Mouse (Mus musculus): Measurements from ENCODE around the gene Usp39. TPM values are rescaled to one million over a fixed set of nuclear protein-coding genes. Genes with fewer than 3 reads are reported as not detected.

The Usp39 gene
- 40.5 and 42.5 TPM in 2 replicates for polyA plus RNA-seq (2015; fragmentation: Nextera tagmentation; extraction: Ambion mirVana)

DNA sequence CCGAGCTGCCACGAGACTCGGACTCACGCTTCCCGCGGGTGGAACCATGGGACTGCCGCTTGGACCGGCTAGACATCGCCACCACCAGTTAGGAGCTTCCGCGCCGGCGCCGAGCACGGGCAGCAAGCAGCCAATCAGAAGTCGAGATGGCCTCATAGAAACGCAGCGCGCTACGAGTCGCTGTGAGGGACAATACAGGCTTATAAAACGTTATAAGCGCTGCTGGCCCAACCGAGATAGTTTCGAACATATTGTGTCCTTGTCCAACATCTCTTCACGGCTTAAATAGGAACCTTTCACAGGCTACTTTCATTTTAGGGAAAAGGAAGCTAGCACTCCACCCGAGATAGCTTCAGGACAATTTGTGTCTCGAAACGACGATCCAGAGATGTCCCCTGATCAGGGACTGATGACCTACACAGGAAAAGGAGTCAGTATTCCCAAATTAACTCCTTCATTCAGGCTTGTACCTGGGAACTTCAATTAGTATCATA lies at the start of gene Usp39:
TSS of gene Usp39 (minus strand) at position 111 of the 494 bp plus-strand sequence.
- ATAC-seq (ENCODE audit: low FRiP score, low read depth) = peak; percentile 79
- no peaks in the 10 kb centered on the region for H3K9me3 ChIP-seq
- peaks cover 43% of the 10 kb centered on the region for H3K4me1 ChIP-seq (replicated peaks)
- H3K9ac ChIP-seq = peak within 1 kb of the TSS; percentile 92
- peak within 1 kb of the TSS; percentile 89 for H3K4me3 ChIP-seq
- peak within 1 kb of the TSS; percentile 76 for H3K27ac ChIP-seq (replicated peaks)
- H3K4me2 ChIP-seq = peak within 1 kb of the TSS; percentile 94
- whole genome bisulfite sequencing = under 1% methylated on average over 30 of the region's 30 CpGs
- H3K27me3 ChIP-seq = no peaks in the 10 kb centered on the region
- H3K36me3 ChIP-seq = peaks cover 14% of the 10 kb centered on the region

DNA sequence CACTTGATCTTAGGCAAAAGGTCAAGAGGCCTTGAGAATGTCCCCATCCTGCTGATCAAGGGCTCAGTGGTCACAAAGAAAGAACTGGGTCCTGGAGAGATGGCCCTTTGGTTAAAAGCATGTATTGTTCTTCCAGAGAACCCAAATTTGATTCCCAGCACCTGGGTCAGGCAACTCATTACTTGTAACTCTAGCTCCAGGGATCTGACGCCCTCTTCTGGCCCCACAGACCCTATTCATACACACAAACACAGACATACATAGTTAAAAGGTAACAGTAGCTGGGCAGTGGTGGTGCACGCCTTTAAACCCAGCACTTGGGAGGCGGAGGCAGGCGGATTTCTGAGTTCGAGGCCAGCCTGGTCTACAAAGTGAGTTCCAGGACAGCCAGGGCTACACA lies 47.4 kb upstream of the Usp39 start:
- H3K4me1 ChIP-seq (replicated peaks) = peaks cover 10% of the 10 kb centered on the region; the same call in 1 of the 2 replicates
- no peak overlapping the region for H3K4me2 ChIP-seq
- H3K27me3 ChIP-seq = peaks cover 18% of the 10 kb centered on the region
- ATAC-seq (ENCODE audit: low FRiP score, low read depth) = no peak
- H3K9me3 ChIP-seq = no peaks in the 10 kb centered on the region
- 86% methylated on average over 5 of the region's 5 CpGs for WGBS
- H3K9ac ChIP-seq = no peak overlapping the region
- H3K27ac ChIP-seq (replicated peaks) = no peak overlapping the region
- no peak overlapping the region for H3K4me3 ChIP-seq
- H3K36me3 ChIP-seq = no peaks in the 10 kb centered on the region

DNA sequence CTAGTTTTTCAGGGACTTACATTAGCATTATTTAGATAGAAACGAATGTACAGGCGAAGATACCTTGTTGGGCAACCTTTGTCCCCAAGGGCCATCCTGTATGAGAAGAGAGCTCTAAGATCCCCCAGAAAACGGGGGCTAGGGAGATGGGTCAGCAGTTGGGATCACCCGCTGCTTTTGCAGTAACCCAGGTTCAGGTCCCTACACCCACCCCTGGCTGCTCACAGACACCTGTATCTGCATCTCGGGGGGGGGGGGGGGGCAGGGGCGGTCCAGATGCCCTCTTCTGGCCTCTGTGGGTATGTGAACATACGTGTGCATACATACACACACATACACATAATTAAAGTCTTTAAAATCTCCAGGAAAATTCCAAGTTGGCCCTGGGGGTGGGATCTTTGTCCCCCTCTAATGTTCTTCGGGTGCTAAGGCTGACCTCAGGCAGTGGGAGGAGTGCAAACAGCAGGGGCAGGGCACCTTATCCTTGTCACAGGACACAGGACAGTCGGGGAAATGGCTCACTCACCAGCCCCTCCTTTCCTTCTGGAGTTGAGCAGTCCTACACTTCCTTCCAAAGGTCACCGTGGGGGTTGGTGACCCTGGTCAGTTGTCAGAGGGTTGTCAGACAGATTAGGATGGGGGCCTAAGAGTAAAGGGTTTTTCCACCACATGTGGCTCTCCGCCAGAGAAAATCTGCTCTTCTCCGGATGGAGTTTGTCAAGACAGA lies 46.0 kb upstream of the Usp39 start:
- no peak for ATAC-seq (ENCODE audit: low FRiP score, low read depth)
- Histone ChIP-seq H3K4me3 (peak overlapping the region; percentile 34; the same call in 1 of the 2 replicates), H3K36me3 (no peaks in the 10 kb centered on the region), H3K27ac (replicated peaks) (no peak overlapping the region), H3K9ac (0 out of 2 replicates have a peak overlapping the region, but pooled peaks have one; percentile 14), H3K4me2 (peak overlapping the region; percentile 56), H3K4me1 (replicated peaks) (peaks cover 10% of the 10 kb centered on the region; the same call in 1 of the 2 replicates), H3K9me3 (no peaks in the 10 kb centered on the region), H3K27me3 (peaks cover 18% of the 10 kb centered on the region)
- WGBS = 19% methylated on average over 12 of the region's 12 CpGs

DNA sequence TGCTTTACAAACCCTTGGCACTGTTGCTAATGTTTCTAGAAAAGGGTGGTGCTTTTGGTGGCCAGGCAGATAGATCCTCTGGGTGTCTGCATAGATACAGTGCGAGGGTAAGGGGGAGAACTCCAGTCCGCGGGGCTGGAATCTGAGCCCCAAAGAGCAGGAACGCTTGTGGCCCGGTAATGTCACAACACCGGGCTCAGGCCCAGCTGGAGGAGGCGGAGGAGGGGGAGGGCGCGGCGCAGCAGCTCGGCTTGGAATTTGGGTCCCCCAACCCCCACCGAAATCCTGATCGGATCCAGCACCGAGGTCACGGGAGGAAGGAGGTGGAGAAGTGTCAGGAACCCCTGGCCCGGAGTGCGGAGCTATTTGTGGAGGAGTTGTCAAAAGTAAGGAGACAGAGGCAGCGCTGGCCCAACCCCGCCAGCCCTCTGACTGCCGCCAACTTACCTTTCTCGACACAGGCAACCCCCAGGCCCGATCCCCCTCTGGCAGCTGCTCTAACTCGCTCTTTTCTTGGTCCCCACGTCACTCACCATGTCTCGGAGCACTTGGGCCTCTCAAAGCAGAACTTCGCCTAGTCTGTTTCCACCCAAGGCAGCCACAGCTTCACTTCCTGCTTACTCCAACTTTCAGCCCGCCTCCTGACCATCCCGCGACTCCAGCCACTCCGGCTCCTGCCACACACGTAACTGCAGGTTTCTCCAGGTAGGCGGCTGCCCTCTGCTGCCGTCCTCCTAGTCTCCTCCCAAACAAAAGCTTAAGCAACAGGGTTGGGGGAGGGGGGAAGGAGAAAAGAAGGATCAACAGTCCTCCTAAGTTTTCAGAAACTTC lies 45.2 kb upstream of the Usp39 start, which contains the start of gene Vamp8:
TSS of gene Vamp8 (minus strand) at position 763 of the 831 bp plus-strand sequence.
- H3K9me3 ChIP-seq = no peaks in the 10 kb centered on the region
- peak within 1 kb of the TSS; percentile 58 for H3K27ac ChIP-seq (replicated peaks)
- ATAC-seq (ENCODE audit: low FRiP score, low read depth) = peak; percentile 66; the same call in 1 of the 2 replicates
- WGBS = 2% methylated on average over 33 of the region's 33 CpGs
- H3K4me2 ChIP-seq = peak within 1 kb of the TSS; percentile 56
- H3K4me1 ChIP-seq (replicated peaks) = peaks cover 10% of the 10 kb centered on the region; the same call in 1 of the 2 replicates
- H3K9ac ChIP-seq = peak within 1 kb of the TSS; percentile 14; the same call in 1 of the 2 replicates
- no peaks in the 10 kb centered on the region for H3K36me3 ChIP-seq
- peaks cover 18% of the 10 kb centered on the region for H3K27me3 ChIP-seq
- H3K4me3 ChIP-seq = peak within 1 kb of the TSS; percentile 34

DNA sequence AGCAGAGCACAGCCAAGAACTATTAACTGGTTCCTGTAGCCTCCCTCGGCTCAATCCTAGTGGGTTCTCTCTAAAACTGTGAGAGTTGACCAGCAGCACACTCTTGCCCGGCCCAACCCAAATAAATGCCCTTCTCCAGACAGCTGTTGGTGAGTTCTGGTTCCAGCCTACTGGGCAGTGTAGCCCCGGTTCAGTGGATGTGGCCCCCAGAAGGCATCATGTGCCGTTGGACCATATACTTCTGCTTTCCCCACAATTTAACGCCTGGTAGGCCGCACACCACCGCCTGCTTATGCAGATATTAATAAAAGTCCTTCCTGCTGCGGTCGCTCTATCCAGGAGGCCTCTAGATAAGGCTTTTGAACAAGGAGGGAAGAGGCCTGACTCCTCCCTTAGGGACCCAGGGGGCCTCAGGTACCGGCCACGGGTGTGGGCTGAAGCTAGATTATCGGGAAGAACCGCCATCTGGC lies 44.5 kb upstream of the Usp39 start:
- Histone ChIP-seq H3K27ac (replicated peaks) (0 out of 2 replicates have a peak overlapping the region, but pooled peaks have one; percentile 58), H3K9me3 (no peaks in the 10 kb centered on the region), H3K9ac (no peak overlapping the region), H3K4me3 (peak overlapping the region; percentile 34), H3K27me3 (peaks cover 18% of the 10 kb centered on the region), H3K4me1 (replicated peaks) (peaks cover 10% of the 10 kb centered on the region; the same call in 1 of the 2 replicates), H3K36me3 (no peaks in the 10 kb centered on the region), H3K4me2 (peak overlapping the region; percentile 56)
- 35% methylated on average over 13 of the region's 13 CpGs for WGBS
- ATAC-seq (ENCODE audit: low FRiP score, low read depth) = 0 out of 2 replicates have a peak, but pooled peaks have one; percentile 30

DNA sequence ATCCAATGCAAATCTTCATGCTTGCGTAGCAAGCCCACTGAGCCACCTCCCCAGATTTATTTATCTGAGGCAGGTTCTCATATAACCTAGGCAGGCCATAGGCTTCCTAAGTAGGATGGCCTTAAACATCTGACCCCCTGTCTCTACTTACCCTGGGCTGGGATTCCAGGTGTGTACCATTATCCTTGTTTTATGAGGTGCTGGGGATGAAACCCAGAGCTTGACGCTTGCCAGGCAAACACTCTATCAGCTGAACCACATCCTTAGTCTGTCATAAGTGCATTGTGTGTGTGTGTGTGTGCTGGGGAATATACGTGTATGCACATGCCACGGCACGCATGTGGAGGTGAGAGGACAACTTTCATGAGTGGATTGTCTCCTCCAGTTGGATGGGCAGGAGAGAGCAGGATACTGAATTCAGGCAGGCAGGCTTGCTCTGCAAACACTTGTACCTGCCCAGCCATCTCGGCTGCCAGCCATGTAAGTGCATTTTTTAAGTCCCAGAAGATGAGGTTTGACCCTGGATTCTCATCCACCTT lies 43.9 kb upstream of the Usp39 start:
- Histone ChIP-seq H3K9me3 (no peaks in the 10 kb centered on the region), H3K9ac (no peak overlapping the region), H3K36me3 (no peaks in the 10 kb centered on the region), H3K4me1 (replicated peaks) (peaks cover 10% of the 10 kb centered on the region; the same call in 1 of the 2 replicates), H3K4me3 (no peak overlapping the region), H3K27me3 (peaks cover 18% of the 10 kb centered on the region), H3K4me2 (no peak overlapping the region), H3K27ac (replicated peaks) (no peak overlapping the region)
- 93% methylated on average over 6 of the region's 6 CpGs for WGBS
- no peak for ATAC-seq (ENCODE audit: low FRiP score, low read depth)

DNA sequence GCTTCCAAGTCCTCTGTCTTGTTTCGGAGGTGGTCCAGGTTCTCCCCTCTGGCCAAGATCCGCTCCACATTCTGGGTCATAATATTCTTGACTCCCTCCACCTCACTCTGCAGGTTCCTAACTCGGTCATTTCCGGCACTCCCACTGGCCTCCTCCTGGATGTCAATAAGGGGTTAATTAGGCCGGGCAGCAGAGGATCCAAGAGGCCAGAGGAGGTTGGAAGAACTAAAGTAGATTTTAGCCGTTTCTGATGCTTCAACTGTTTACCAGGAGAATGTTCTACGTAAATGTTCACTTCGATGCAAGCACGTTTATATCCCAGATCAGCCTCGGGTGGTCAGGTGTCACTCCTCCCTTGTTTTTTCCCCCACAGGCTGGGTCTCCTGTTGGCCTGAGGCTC lies 43.3 kb upstream of the Usp39 start:
- Histone ChIP-seq H3K4me3 (no peak overlapping the region), H3K27me3 (peaks cover 18% of the 10 kb centered on the region), H3K9me3 (no peaks in the 10 kb centered on the region), H3K36me3 (no peaks in the 10 kb centered on the region), H3K9ac (no peak overlapping the region), H3K4me1 (replicated peaks) (peaks cover 10% of the 10 kb centered on the region; the same call in 1 of the 2 replicates), H3K4me2 (no peak overlapping the region), H3K27ac (replicated peaks) (no peak overlapping the region)
- 78% methylated on average over 10 of the region's 10 CpGs for WGBS
- ATAC-seq (ENCODE audit: low FRiP score, low read depth) = no peak

DNA sequence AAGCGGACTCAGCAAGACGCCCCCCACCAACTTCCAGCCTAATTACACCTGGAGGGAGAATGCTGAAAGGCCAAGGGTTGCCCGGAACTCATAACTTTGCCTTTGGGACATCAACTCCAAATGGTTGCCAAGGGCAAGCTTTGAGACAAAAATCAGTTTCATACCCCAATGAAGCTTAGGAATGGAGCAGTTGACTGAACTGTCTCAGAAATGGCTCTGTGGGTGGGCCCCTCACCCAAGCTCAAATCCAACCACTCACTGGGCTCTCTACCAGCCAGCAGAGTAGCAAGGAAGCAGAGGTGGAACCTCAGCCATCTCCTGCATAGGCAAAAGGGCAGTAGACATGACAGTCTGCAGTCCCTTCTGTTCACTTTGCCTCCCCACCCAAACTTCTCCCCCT lies 42.8 kb upstream of the Usp39 start:
- no peak overlapping the region for H3K4me3 ChIP-seq
- H3K27ac ChIP-seq (replicated peaks) = no peak overlapping the region
- WGBS = 71% methylated on average over 3 of the region's 3 CpGs
- peaks cover 10% of the 10 kb centered on the region; the same call in 1 of the 2 replicates for H3K4me1 ChIP-seq (replicated peaks)
- no peaks in the 10 kb centered on the region for H3K36me3 ChIP-seq
- no peaks in the 10 kb centered on the region for H3K9me3 ChIP-seq
- no peak for ATAC-seq (ENCODE audit: low FRiP score, low read depth)
- H3K27me3 ChIP-seq = peaks cover 18% of the 10 kb centered on the region
- H3K4me2 ChIP-seq = no peak overlapping the region
- H3K9ac ChIP-seq = no peak overlapping the region

DNA sequence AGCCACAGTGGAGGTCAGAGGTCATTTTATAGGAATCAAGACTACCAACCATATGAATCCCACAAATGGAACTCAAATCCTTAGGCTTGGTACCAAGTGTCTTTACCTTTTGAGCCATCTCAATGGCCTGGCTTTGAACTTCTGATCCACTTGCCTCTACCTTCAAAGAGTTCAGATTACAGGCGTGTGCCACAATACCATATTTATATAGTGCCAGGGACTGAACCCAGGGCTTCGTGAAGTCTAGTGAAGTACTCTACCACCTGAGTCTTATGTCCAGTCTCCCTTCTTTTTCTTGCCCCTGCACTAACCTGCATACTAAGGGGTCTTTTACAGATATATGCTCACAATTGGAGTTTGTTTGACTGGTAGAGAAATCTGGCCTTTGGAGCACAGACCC lies 41.6 kb upstream of the Usp39 start:
- H3K4me1 ChIP-seq (replicated peaks) = peaks cover 10% of the 10 kb centered on the region; the same call in 1 of the 2 replicates
- H3K9ac ChIP-seq = no peak overlapping the region
- H3K27ac ChIP-seq (replicated peaks) = no peak overlapping the region
- H3K4me2 ChIP-seq = no peak overlapping the region
- H3K9me3 ChIP-seq = no peaks in the 10 kb centered on the region
- no peak overlapping the region for H3K4me3 ChIP-seq
- H3K36me3 ChIP-seq = no peaks in the 10 kb centered on the region
- H3K27me3 ChIP-seq = peaks cover 18% of the 10 kb centered on the region
- no peak for ATAC-seq (ENCODE audit: low FRiP score, low read depth)
- WGBS = 95% methylated on average over 2 of the region's 2 CpGs

DNA sequence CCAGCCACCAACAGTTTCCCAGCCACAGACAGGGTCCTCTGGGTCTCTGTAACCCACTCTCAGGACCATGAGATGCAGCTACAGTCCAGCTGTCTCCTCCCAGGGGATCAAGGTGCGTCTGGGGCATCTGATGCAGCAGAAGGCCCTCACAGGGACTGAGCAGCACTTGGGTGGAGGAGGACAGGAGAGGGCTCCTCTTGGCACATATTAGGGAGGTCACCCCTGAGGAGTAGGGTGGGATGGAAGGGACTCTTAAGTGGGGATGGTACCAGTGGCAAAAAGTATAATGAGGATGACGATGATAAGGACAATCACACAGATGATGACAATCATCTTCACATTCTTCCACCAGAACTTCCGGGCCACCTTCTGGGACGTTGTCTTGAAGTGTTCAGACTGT lies 40.3 kb upstream of the Usp39 start:
- H3K9ac ChIP-seq = no peak overlapping the region
- no peak overlapping the region for H3K27ac ChIP-seq (replicated peaks)
- H3K4me1 ChIP-seq (replicated peaks) = peaks cover 10% of the 10 kb centered on the region
- H3K4me2 ChIP-seq = no peak overlapping the region
- no peak overlapping the region for H3K4me3 ChIP-seq
- no peaks in the 10 kb centered on the region for H3K9me3 ChIP-seq
- WGBS = 94% methylated on average over 4 of the region's 4 CpGs
- no peak for ATAC-seq (ENCODE audit: low FRiP score, low read depth)
- H3K36me3 ChIP-seq = no peaks in the 10 kb centered on the region
- peaks cover 20% of the 10 kb centered on the region for H3K27me3 ChIP-seq

DNA sequence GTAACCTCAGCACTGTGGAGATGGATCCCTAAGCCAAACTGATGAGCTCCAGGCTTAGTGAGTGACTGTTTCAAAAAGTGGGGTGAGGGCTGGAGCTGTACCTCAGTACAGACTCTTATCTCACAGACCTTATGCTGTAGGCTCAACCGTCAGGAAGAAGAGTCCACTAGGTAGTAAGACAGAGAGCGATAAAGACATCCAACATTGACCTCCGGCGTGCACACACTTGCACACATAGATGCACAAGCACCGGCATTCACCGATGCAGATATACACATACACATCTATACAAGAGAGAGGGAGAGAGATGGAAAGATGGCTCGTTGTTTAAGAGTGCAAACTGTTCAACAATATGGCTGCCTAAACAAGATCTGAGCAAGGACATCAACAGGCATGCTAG lies 39.0 kb upstream of the Usp39 start:
- Histone ChIP-seq H3K4me2 (no peak overlapping the region), H3K4me3 (no peak overlapping the region), H3K27ac (replicated peaks) (no peak overlapping the region), H3K27me3 (peaks cover 20% of the 10 kb centered on the region), H3K9ac (no peak overlapping the region), H3K36me3 (no peaks in the 10 kb centered on the region), H3K9me3 (no peaks in the 10 kb centered on the region), H3K4me1 (replicated peaks) (peaks cover 6% of the 10 kb centered on the region; the same call in 1 of the 2 replicates)
- WGBS = 95% methylated on average over 7 of the region's 7 CpGs
- no peak for ATAC-seq (ENCODE audit: low FRiP score, low read depth)
